Mouse (Mus musculus) CH12.LX (cell line): ENCODE data around the gene 2610042L04Rik.
"Not testable (repeated sequence)": the region's sequence is repeated elsewhere in the genome, so short reads cannot be mapped to it uniquely, and the experiment has no call there.

Source experiments
- CTCF ChIP-seq, 2 experiments: IDR thresholded peaks in 1 of 2; conservative IDR thresholded peaks in 1 of 2; 2 replicates each; pipeline ENCODE4 v1.5.1; 2011 to 2012; ENCODE audit warnings: low read depth in 2 of 2, low read length in 2 of 2, improper control_type of control experiment in 1 of 2, inconsistent platforms in 1 of 2, mild to moderate bottlenecking in 1 of 2, moderate library complexity in 1 of 2
- KAT2A ChIP-seq: IDR thresholded peaks from 2 replicates; pipeline ENCODE4 v1.6.1; 2012; ENCODE audit warnings: low read length, improper control_type of control experiment, inconsistent platforms; ENCODE audit not compliant: insufficient replicate concordance

DNA sequence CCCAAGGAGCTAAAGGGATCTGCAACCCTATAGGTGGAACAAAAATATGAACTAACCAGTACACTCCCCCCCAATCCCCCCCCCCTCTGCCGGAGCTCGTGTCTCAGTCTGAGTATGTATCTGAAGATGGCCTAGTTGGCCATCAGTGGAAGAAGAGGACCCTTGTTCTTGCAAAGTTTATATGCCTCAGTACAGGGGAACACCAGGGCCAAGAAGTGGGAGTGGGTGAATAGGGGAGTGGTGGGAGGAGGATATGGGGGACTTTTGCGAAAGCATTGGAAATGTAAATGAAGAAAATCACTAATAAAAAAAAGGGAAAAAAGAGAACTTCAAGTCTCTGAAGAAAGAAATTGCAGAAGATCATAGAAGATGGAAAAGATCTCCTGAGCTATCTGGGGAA lies 34.4 kb downstream of the 2610042L04Rik start:
- not testable (repeated sequence) for TF ChIP-seq CTCF (conservative IDR thresholded peaks at IDR 0.05 in 1 of 2, IDR thresholded peaks at IDR 0.05 in 1 of 2; ENCODE audit: low read depth in 2 of 2, low read length in 2 of 2); KAT2A
